Mouse (Mus musculus) embryonic facial prominence, embryonic 15.5 days (tissue): ENCODE results near the gene Gabpa. TPM values are rescaled to one million over a fixed set of nuclear protein-coding genes. Genes with fewer than 3 reads are reported as not detected.

Experiments
- ATAC-seq: fragments of 200-750 bp; cut with Nextera tagmentation; 2 replicates; pipeline ENCODE4 v1.8.0; 2017; ENCODE audit warnings: low read depth, moderate TSS enrichment; ENCODE audit not compliant: insufficient number of reproducible peaks, low FRiP score, low TSS enrichment
- H3K27ac ChIP-seq: fragments of 300-500 bp; sonication (generic); replicated peaks from 2 replicates; pipeline ENCODE4 v1.5.1; 2015; ENCODE audit warnings: mild to moderate bottlenecking, inconsistent platforms
- H3K27me3 ChIP-seq: fragments of 300-500 bp; sonication (generic); 2 replicates; pipeline ENCODE4 v1.6.1; 2015; ENCODE audit warnings: inconsistent platforms
- H3K36me3 ChIP-seq: fragments of 300-500 bp; sonication (generic); 2 replicates; pipeline ENCODE4 v1.6.1; 2015; ENCODE audit warnings: mild to moderate bottlenecking, inconsistent platforms
- H3K4me1 ChIP-seq: fragments of 300-500 bp; sonication (generic); 2 replicates; pipeline ENCODE4 v1.6.1; 2015; ENCODE audit warnings: inconsistent platforms
- H3K4me2 ChIP-seq: fragments of 300-500 bp; sonication (generic); replicated peaks from 2 replicates; pipeline ENCODE4 v1.6.1; 2015; ENCODE audit warnings: mild to moderate bottlenecking, inconsistent platforms
- H3K4me3 ChIP-seq: fragments of 300-500 bp; sonication (generic); replicated peaks from 2 replicates; pipeline ENCODE4 v1.5.1; 2015; ENCODE audit warnings: mild to moderate bottlenecking, inconsistent platforms
- H3K9ac ChIP-seq: fragments of 300-500 bp; sonication (generic); 2 replicates; pipeline ENCODE4 v1.6.1; 2015; ENCODE audit warnings: inconsistent platforms
- H3K9me3 ChIP-seq: fragments of 300-500 bp; sonication (generic); replicated peaks from 2 replicates; pipeline ENCODE4 v1.6.1; 2016; ENCODE audit warnings: inconsistent platforms
- WGBS: fragments of 180-500 bp; shearing (Covaris S2); methylation state at CpG from one replicate; pipeline ENCODE4 v1.1.7; 2015; 5-methylcytosine and 5-hydroxymethylcytosine counted together
- polyA plus RNA-seq: library from polyadenylated mRNA; unstranded; fragments of >200 nt; fragmentation: Nextera tagmentation; extraction: Ambion mirVana; gene quantifications from 2 replicates; pipeline ENCODE4 v1.2.1, GENCODE M21; 2015

Gene Gabpa
- polyA plus RNA-seq, 1 experiment from 2014 or later, result 30.1 TPM

DNA sequence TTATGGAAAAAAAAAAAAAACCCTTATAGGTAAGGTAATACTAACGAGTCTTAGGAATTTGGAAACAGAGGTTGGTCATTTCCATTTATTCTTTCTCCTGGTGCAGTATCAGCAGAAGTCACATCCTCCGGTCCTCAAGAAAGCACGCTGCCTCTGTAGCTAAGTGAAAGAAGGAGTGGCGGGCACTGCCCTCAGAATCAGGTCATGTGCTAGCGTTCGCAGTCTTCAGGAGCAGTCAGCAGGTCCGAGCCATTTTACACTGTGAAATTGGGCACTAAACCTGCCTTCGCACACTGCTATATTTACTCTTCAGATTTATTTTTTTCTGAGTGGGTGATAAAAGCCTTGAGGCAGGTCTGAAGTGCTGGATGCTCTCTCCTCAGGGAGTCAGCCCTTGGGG is 20.9 kb upstream of the Gabpa start:
- H3K36me3 ChIP-seq, result no peaks in the 10 kb centered on the region
- no peak overlapping the region for H3K4me3 ChIP-seq
- no peak overlapping the region for H3K9ac ChIP-seq
- no peak overlapping the region for H3K4me2 ChIP-seq
- H3K4me1 ChIP-seq, result no peaks in the 10 kb centered on the region
- no peaks in the 10 kb centered on the region for H3K9me3 ChIP-seq
- WGBS, result 81% methylated on average over 8 of the region's 8 CpGs
- no peak for ATAC-seq
- no peaks in the 10 kb centered on the region for H3K27me3 ChIP-seq
- no peak overlapping the region for H3K27ac ChIP-seq

DNA sequence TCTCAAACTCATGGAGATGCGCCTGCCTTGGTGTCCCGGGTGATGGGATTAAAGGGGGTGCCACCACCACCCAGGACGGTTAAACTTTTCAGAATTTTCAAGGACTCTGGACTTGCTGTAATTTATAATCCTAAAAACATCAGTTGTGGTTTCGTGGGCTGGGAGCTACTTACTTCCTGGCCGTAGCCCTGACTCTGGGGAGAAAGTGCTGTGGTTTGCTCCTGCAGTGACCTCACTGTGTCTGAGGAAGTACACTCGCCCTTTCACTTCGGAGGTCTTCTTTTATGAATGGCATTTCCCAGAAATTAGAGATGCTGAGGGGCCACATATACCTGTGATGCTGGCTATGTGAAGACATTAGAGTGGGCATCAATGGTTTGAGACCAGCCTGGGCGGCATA is 20.2 kb upstream of the Gabpa start:
- H3K9me3 ChIP-seq, result no peaks in the 10 kb centered on the region
- H3K4me2 ChIP-seq, result no peak overlapping the region
- 76% methylated on average over 8 of the region's 8 CpGs for WGBS
- no peaks in the 10 kb centered on the region for H3K27me3 ChIP-seq
- H3K9ac ChIP-seq, result no peak overlapping the region
- no peak overlapping the region for H3K27ac ChIP-seq
- no peak overlapping the region for H3K4me3 ChIP-seq
- H3K4me1 ChIP-seq, result no peaks in the 10 kb centered on the region
- no peak for ATAC-seq
- H3K36me3 ChIP-seq, result no peaks in the 10 kb centered on the region

DNA sequence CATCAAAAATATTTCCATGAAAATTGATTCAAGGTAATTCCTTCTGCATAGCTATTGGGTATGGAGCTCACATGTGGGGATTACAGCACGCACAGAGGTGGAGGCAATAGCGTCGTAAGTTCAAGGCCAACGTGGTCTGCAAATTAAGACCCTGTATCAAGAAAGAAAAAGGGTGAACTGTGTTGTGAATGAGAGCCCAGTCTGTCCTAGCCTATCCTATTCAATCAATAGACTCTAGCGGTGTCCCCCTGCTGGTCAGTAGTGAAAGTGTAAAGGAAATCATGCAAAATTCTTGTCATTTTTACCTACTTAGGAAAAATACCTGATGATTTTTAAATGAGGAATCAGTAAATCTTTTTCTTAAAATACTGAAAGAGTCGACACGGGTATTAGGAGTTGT is 17.3 kb upstream of the Gabpa start:
- Histone ChIP-seq H3K4me3 (no peak overlapping the region), H3K4me2 (no peak overlapping the region), H3K27me3 (no peaks in the 10 kb centered on the region), H3K9ac (no peak overlapping the region), H3K36me3 (no peaks in the 10 kb centered on the region; the same call in 1 of the 2 replicates), H3K9me3 (no peaks in the 10 kb centered on the region), H3K4me1 (no peaks in the 10 kb centered on the region), H3K27ac (no peak overlapping the region)
- WGBS, result 37% methylated on average over 7 of the region's 7 CpGs
- no peak for ATAC-seq

DNA sequence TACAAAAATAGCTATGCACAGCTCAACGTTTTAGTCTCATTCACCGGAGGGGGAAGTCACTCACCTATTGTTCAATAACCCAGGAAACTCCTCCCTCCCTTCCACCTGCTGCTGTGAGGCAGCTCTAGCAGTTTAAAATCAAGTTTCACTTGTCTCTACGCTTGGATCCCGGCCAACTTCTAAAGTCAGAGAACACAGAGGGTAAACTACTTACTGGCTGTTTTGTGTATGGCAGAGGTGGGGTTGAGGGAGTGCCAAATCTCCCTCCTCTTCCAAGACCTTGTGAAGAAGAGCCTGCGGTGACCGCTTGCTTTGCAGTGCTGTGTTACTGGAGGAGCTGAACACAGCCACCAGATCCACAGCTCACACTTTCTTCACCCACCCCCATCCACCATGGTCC is 9.7 kb upstream of the Gabpa start:
- Histone ChIP-seq H3K36me3 (peaks cover 55% of the 10 kb centered on the region), H3K4me1 (no peaks in the 10 kb centered on the region), H3K27me3 (no peaks in the 10 kb centered on the region), H3K4me3 (no peak overlapping the region), H3K27ac (0 out of 2 replicates have a peak overlapping the region, but pooled peaks have one; percentile 17), H3K9me3 (no peaks in the 10 kb centered on the region), H3K4me2 (no peak overlapping the region), H3K9ac (no peak overlapping the region)
- ATAC-seq, result peak; percentile 75
- 74% methylated on average over 6 of the region's 6 CpGs for WGBS

DNA sequence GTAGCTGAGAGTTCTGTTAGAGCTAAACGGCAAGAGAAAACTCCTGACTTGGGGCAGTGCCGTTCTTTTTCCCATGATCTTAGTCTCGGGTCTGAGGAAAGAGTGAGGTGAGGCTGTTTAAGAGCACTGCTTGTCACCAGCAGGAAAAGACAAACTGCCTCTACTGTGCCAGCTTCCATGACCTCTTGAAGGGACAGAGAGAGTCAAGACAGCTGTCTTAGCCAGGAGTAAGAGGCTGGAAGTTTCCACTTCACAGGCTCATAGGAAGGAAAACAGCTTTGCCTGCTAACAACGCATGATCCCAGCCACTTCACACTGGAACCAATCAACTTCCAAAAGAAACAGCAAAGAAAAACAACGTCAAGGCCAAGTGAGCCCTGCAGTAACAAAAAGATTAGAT is 3.0 kb upstream of the Gabpa start:
- H3K27ac ChIP-seq, result no peak overlapping the region
- no peak for ATAC-seq
- H3K36me3 ChIP-seq, result peaks cover 46% of the 10 kb centered on the region
- H3K4me2 ChIP-seq, result no peak overlapping the region
- H3K9ac ChIP-seq, result no peak overlapping the region
- H3K4me1 ChIP-seq, result peaks cover 15% of the 10 kb centered on the region
- no peaks in the 10 kb centered on the region for H3K9me3 ChIP-seq
- 85% methylated on average over 5 of the region's 5 CpGs for WGBS
- H3K4me3 ChIP-seq, result no peak overlapping the region
- no peaks in the 10 kb centered on the region for H3K27me3 ChIP-seq

DNA sequence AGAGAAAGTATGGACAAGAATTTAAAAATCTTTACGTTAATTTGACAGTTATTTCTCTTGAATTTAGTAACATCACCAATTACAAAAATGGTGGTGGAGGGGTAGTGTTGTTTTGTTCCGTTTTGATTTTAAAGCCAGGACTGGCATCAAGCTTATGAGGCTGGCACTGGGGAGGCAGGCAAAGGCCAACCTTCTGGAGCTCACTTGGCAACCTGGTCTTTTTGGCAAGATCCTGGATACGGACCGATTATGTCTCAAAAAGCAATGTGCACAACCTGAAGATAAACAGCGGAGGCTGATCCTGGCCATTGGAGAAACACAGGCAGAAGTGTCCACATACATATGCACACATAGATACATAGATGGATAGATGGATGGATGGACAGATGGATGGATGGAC is 2.0 kb upstream of the Gabpa start:
- H3K4me3 ChIP-seq, result no peak overlapping the region
- H3K9me3 ChIP-seq, result no peaks in the 10 kb centered on the region
- no peak overlapping the region for H3K4me2 ChIP-seq
- no peak overlapping the region for H3K27ac ChIP-seq
- no peak for ATAC-seq
- H3K9ac ChIP-seq, result no peak overlapping the region
- 90% methylated on average over 5 of the region's 5 CpGs for WGBS
- H3K36me3 ChIP-seq, result peaks cover 37% of the 10 kb centered on the region
- no peaks in the 10 kb centered on the region for H3K27me3 ChIP-seq
- H3K4me1 ChIP-seq, result peaks cover 23% of the 10 kb centered on the region

DNA sequence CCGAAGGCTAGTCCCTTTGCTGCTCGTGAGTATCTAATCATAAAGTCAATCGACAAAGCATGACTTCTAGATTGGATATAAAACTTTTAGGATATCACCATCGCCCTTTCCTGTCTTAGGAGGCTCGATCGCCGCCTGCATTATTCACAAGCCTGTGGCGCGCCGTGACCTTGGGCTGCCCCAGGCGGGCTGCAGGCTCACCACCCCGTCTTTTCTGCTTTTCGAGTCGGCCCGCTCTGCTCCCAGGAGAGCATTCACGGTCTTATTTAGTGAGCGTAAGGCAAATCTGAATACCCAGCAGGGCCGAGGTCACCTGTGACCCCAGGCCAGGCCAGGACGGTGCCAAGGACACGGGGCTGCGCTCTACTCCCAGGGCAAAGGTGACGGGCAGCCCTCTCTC is 381 bp upstream of the Gabpa start:
- Histone ChIP-seq H3K4me1 (peaks cover 23% of the 10 kb centered on the region), H3K4me3 (peak overlapping the region; percentile 92), H3K4me2 (peak overlapping the region; percentile 70), H3K9me3 (no peaks in the 10 kb centered on the region), H3K27ac (peak overlapping the region; percentile 99), H3K9ac (peak overlapping the region; percentile 95), H3K27me3 (no peaks in the 10 kb centered on the region), H3K36me3 (peaks cover 27% of the 10 kb centered on the region)
- under 1% methylated on average over 22 of the region's 22 CpGs for WGBS
- ATAC-seq, result peak; percentile 2; the same call in 1 of the 2 replicates

DNA sequence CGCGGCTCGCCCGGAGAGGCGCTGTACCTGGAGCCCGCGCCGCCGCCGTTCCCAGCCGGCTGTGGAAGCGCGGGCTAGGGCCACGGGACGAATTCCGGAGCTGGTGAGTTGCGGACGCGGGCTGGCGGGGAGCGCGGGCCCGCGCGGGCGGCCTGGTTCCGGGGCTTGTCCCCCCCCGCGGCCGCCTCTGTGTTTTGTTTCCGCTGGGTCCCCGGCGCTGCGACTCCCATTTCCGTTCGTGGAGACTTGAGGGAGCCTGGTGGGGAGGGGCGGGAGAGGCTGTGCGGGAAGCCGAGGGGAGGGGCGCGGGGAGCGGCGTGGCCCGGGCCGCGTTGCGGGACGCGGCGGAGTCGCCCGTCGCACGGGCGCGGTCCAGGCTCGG is 707 bp downstream of the Gabpa start, which contains the start of gene Atp5j:
Gene Atp5j, minus strand, starts transcription at position 185 of the 382 bp plus-strand sequence.
- Histone ChIP-seq H3K27me3 (no peaks in the 10 kb centered on the region), H3K9me3 (no peaks in the 10 kb centered on the region)
- under 1% methylated on average over 53 of the region's 57 CpGs for WGBS

DNA sequence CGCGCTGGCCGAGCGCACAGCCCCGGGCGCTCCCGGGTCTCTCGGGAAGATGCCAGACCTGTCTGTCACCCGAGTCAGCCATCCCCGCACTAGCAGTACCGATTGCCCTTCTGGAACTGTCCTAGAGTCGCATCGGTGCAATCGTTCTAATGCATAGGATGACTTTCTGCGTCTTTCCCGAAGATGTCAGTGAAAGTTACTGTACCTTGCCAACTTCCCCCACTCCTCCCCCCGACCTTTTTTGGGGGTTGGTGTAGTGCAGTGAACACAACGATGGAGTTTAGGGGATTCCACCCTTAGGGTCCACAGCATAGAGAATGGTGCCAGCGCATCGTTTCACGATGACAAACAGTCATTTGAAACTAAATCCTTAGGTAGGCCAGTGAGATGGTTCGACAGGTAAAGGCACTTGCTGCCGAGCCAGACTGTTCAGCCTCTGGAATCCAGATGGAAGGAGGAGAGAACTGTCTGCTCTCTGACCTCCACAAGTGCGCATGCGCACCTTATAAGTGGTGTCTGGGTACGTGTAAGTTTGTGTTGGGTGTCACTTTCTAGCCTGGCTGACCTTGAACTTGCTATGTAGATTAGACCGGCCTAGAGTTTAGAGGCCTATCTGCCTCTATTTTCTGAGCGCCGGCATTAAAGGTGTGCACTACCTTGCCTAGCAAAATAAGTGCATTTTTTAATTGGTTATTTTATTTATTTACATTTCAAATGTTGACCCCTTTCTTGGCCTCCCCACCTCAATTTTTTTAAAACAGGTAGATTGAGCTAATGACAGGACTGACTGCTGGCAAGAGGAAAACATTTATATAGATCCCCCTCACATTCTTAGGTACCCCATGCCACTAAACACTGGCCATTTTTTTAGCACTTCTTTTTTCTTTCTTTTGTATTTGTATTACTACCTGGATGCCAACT is 1.4 kb downstream of the Gabpa start:
- peak overlapping the region; percentile 99 for H3K27ac ChIP-seq
- peak overlapping the region; percentile 70 for H3K4me2 ChIP-seq
- H3K4me1 ChIP-seq, result peaks cover 23% of the 10 kb centered on the region
- H3K9ac ChIP-seq, result peak overlapping the region; percentile 95
- no peaks in the 10 kb centered on the region for H3K27me3 ChIP-seq
- H3K4me3 ChIP-seq, result peak overlapping the region; percentile 92
- peaks cover 16% of the 10 kb centered on the region for H3K36me3 ChIP-seq
- 6% methylated on average over 27 of the region's 29 CpGs for WGBS
- 0 out of 2 replicates have a peak, but pooled peaks have one; percentile 1 for ATAC-seq
- no peaks in the 10 kb centered on the region for H3K9me3 ChIP-seq

More for the DNA sequence above, 707 bp downstream of the Gabpa start, which contains the start of gene Atp5j:
- peaks cover 23% of the 10 kb centered on the region for H3K4me1 ChIP-seq
- peak within 1 kb of the TSS; percentile 92 for H3K4me3 ChIP-seq
- H3K9ac ChIP-seq, result peak within 1 kb of the TSS; percentile 95
- peaks cover 23% of the 10 kb centered on the region for H3K36me3 ChIP-seq
- peak within 1 kb of the TSS; percentile 99 for H3K27ac ChIP-seq
- ATAC-seq, result peak; percentile 73
- peak within 1 kb of the TSS; percentile 70 for H3K4me2 ChIP-seq

DNA sequence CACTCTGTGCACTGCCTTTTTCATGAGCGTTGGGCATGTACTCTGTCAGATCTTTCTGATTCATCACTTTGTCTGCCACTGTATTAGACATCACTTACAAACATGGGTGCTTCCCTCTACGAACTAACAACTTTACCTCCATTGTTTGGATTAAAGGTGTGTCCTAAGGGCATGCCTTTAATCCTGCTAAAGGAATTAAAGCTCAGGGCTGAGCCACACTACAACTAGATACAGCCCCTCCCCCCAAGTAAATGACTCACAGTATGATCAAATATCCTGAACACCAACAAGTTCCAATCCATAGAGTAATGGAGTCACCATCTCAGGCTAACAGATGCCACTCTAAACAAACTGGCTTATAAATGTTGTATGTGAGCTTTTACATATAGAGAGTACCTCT is 3.9 kb downstream of the Gabpa start:
- Histone ChIP-seq H3K36me3 (peaks cover 13% of the 10 kb centered on the region; the same call in 1 of the 2 replicates), H3K9me3 (no peaks in the 10 kb centered on the region), H3K4me1 (peaks cover 19% of the 10 kb centered on the region), H3K27me3 (no peaks in the 10 kb centered on the region), H3K9ac (no peak overlapping the region), H3K4me3 (no peak overlapping the region), H3K4me2 (no peak overlapping the region), H3K27ac (no peak overlapping the region)
- no peak for ATAC-seq
- WGBS, result 55% methylated on average over 2 of the region's 2 CpGs

DNA sequence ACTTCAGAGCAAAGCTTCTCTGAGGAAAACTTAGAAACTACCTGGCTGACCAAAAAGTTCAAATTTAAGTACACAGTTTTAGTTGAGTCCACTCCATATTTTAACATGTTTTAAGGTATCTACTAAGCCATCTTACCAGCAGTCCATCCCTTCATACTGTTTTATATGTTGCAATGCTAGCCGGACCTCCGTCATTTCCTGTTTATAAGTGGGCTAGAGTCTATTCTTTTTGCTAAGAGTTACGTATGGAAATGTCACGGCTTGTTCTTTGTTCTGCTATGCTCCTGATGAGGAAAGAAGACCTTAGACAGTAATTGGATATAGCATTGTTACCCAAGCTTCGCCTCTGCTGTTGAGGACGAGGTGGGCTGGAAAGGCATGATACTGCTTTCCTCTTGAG is 18.8 kb downstream of the Gabpa start:
- Histone ChIP-seq H3K9me3 (no peaks in the 10 kb centered on the region), H3K27ac (no peak overlapping the region), H3K36me3 (peaks cover 61% of the 10 kb centered on the region), H3K4me1 (no peaks in the 10 kb centered on the region), H3K4me2 (no peak overlapping the region), H3K9ac (no peak overlapping the region), H3K4me3 (no peak overlapping the region), H3K27me3 (no peaks in the 10 kb centered on the region)
- no peak for ATAC-seq
- 93% methylated on average over 6 of the region's 6 CpGs for WGBS
